Mouse (Mus musculus) thymus, adult 2 months (tissue): ENCODE results near the gene Fbxl14. TPM values are rescaled to one million over a fixed set of nuclear protein-coding genes. Genes with fewer than 3 reads are reported as not detected.
A peak's percentile ranks its signal among the peaks of the same experiment; 100 is the strongest.

Source experiments
- DNase-seq: peaks from one replicate; pipeline ENCODE4 v3.0.0; 2021
- H3K27ac ChIP-seq: fragments of 200-500 bp; 2 replicates; pipeline ENCODE4 v1.5.1; 2012; ENCODE audit warnings: low read length, control low read depth; ENCODE audit not compliant: control insufficient read depth, insufficient read depth
- H3K27me3 ChIP-seq: fragments of 200-500 bp; 2 replicates; pipeline ENCODE4 v1.6.1; 2012; ENCODE audit warnings: mild to moderate bottlenecking, low read length, moderate library complexity, mixed read lengths; ENCODE audit not compliant: control insufficient read depth, insufficient read depth
- H3K36me3 ChIP-seq: fragments of 200-500 bp; 2 replicates; pipeline ENCODE4 v1.6.1; 2012; ENCODE audit warnings: mild to moderate bottlenecking, low read length, moderate library complexity; ENCODE audit not compliant: control insufficient read depth, insufficient read depth
- H3K4me1 ChIP-seq: fragments of 200-500 bp; replicated peaks from 2 replicates; pipeline ENCODE4 v1.6.1; 2012; ENCODE audit warnings: low read length; ENCODE audit not compliant: control insufficient read depth, insufficient read depth
- H3K4me3 ChIP-seq: fragments of 200-500 bp; 2 replicates; pipeline ENCODE4 v1.5.1; 2012; ENCODE audit warnings: mild to moderate bottlenecking, low read length, control low read depth, moderate library complexity; ENCODE audit not compliant: control insufficient read depth, insufficient read depth
- CTCF ChIP-seq: fragments of 200-500 bp; IDR thresholded peaks from 2 replicates; pipeline ENCODE4 v1.5.1; 2012; ENCODE audit warnings: mild to moderate bottlenecking, control low read depth, low read length, moderate library complexity, borderline replicate concordance; ENCODE audit not compliant: control insufficient read depth, poor library complexity, insufficient read depth; ENCODE audit errors: extremely low read depth
- POLR2A ChIP-seq: fragments of 200-500 bp; IDR thresholded peaks from 2 replicates; pipeline ENCODE4 v1.6.1; 2012; ENCODE audit warnings: mild to moderate bottlenecking, low read length, control low read depth, moderate library complexity; ENCODE audit not compliant: control insufficient read depth, poor library complexity, insufficient read depth; ENCODE audit errors: extremely low read depth
- WGBS: fragments of 180-500 bp; shearing (Covaris S2); methylation state at CpG from one replicate; pipeline ENCODE4 v1.1.7; 2018; 5-methylcytosine and 5-hydroxymethylcytosine counted together
- polyA plus RNA-seq: library from polyadenylated mRNA; depleted of rRNA; stranded (reverse); fragments of >200 nt; gene quantifications from 2 replicates; pipeline ENCODE4 v1.2.3, GENCODE M21; 2012

Fbxl14 gene
- polyA plus RNA-seq, 1 experiment, result 355 TPM

DNA sequence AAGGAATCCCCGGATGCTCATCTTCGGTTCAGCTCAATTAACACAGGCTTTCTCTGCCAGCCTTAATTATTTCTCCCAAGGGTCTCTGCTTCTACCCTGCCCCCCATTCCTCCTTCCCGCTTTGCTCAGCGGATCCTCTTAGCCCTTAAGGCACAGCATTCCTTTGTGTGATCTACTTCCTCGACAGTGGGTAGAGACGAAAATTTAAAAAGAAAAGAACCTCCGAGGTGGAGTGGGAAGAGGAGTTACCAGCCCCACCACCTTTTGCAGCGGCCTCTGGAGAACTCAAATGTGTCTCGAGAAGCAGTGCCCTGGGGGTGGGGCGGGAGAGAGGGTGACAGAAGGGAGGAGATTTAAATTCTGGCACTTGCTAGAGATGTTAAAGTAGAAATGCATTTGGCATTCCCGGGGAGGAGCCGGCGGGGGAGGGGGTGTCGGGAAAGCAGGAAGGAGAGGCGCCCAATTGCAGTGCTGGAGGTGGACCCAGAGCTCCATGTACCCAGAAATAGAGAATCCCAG is 27.4 kb upstream of the Fbxl14 start:
- H3K27me3 ChIP-seq, result no peaks in the 10 kb centered on the region; the same call in 1 of the 2 replicates
- H3K36me3 ChIP-seq, result no peaks in the 10 kb centered on the region
- H3K27ac ChIP-seq, result no peak overlapping the region
- DNase-seq, result no peak
- no peak for TF ChIP-seq CTCF
- no peak for TF ChIP-seq POLR2A
- H3K4me1 ChIP-seq, result peaks cover 18% of the 10 kb centered on the region
- WGBS, result 20% methylated on average over 15 of the region's 15 CpGs
- H3K4me3 ChIP-seq, result no peak overlapping the region

DNA sequence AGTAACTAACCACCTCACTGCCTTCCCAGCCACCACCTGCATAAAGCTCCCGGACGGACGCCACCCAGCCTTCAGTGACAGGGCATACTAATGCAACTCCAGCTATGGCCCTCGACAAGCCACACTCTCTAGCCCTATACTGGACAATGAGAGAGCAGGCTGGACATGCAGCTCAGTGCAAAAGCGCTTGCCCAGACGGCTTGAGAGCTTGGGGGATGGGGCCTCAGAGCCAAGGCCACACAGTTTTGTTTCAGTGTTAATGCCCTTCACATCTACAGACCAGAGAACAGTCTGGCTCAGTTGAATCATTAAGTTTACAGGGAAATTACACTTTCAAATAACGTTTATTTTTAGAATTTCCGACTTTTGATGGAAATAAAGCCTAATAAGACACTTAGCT is 21.3 kb upstream of the Fbxl14 start:
- no peaks in the 10 kb centered on the region for H3K36me3 ChIP-seq
- H3K4me3 ChIP-seq, result no peak overlapping the region
- no peaks in the 10 kb centered on the region for H3K4me1 ChIP-seq
- no peak for TF ChIP-seq POLR2A
- no peak for TF ChIP-seq CTCF
- no peaks in the 10 kb centered on the region for H3K27me3 ChIP-seq
- WGBS, result 93% methylated on average over 8 of the region's 8 CpGs
- no peak overlapping the region for H3K27ac ChIP-seq
- no peak for DNase-seq

DNA sequence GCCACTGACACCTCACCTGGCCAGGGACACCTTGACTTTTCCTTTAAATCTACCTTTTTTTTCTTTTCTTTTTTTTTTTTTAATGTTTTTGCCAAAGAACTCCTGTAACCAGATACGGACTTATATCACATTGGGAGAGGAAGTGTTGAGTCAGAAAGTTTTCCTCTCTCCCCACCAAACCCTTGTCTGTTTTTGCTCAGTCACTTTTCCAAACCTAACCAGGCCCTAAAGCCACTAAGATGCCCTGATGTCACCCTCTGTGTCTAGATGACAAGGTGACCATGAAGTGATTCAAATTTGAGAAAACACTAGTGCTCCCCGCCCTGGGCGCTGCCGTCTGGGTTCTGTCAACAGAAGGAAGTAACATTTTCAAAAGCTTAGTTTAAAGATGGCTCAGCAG is 20.4 kb upstream of the Fbxl14 start:
- no peak for DNase-seq
- TF ChIP-seq CTCF (no peak), POLR2A (no peak)
- Histone ChIP-seq H3K4me1 (no peaks in the 10 kb centered on the region), H3K36me3 (no peaks in the 10 kb centered on the region), H3K4me3 (no peak overlapping the region), H3K27ac (no peak overlapping the region), H3K27me3 (no peaks in the 10 kb centered on the region)
- WGBS, result 71% methylated on average over 4 of the region's 4 CpGs

DNA sequence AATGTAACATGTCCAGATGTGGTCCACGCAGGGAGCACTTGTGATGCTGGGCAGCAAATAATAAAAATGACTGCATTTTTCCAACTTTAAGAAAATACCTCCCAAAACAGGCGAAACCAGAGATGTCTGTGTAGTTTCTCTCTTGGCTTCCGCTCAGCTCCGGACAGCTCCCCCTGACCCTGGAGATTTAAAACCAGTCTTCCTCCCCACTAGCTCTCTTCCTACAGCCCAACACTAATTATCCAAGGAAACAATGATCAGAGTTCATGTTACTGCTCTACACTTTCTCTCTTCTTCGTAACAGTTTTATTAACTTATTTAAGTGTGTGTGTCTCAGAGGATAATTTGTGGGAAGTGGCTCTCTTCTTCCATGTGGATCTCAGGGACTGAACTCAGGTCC is 19.1 kb upstream of the Fbxl14 start:
- Histone ChIP-seq H3K27ac (no peak overlapping the region), H3K36me3 (no peaks in the 10 kb centered on the region), H3K4me3 (no peak overlapping the region), H3K27me3 (no peaks in the 10 kb centered on the region), H3K4me1 (no peaks in the 10 kb centered on the region)
- no peak for TF ChIP-seq POLR2A
- TF ChIP-seq CTCF, result no peak
- DNase-seq, result no peak
- WGBS, result 94% methylated on average over 5 of the region's 5 CpGs

DNA sequence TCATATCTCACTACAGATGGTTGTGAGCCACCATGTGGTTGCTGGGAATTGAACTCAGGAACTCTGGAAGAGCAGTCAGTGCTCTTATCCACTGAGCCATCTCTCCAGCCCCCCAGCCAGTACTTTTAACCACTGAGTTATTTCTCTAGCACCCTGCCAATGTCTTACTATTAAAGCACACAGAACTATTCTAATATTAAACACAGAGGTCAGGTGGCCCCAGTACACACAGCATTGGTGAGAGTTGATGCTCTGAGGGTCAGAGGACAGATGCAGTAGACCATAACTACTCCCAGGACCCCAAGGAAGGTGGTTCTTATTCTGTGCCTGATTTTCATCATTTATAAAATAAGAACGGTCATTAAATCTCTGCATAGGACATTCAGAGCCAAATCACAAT is 13.3 kb upstream of the Fbxl14 start:
- no peaks in the 10 kb centered on the region for H3K27me3 ChIP-seq
- H3K27ac ChIP-seq, result no peak overlapping the region
- H3K4me1 ChIP-seq, result no peaks in the 10 kb centered on the region
- 95% methylated on average over 1 of the region's 1 CpGs for WGBS
- no peaks in the 10 kb centered on the region for H3K36me3 ChIP-seq
- no peak overlapping the region for H3K4me3 ChIP-seq
- no peak for DNase-seq
- no peak for TF ChIP-seq POLR2A
- no peak for TF ChIP-seq CTCF

DNA sequence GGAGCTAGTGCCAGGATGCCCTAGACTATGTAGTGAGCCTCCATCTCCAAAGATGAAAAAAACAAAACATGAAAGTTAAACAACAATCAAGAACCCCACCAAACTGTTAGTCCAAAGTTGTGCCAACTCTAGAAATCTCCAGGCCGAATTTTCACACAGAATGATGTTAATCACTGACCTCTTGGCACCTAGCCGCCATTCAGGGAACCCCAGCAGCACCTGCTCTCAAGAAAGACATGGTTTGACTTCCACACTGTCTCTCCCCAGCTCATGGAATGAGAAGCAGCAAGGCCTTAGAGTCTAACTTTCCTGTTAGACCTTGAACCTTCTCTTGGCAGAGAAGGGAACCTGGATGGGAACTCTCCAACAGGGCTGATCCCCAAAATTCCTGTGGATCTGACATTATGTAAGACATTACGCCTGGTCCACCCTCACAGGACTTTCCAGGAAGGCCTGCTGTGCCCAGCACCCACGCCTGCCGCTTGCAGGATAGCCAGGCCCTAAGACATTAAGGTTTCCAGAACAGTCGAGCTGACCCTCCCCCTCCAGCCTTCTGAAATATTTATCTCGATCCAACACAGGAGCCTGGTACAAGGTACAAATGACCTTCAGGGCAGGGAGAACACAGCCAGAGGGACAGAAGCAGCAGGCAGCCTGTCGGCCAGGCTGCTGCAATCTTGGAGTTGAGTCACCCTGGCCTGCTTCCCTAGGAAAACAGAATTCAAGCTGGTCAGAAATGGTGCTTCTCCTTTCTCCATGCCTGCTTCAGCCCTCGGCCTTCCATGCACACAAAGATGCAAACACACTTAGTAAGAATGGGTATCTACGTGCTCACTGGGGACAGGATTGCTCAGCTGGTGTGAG is 12.3 kb upstream of the Fbxl14 start:
- TF ChIP-seq POLR2A, result no peak
- TF ChIP-seq CTCF, result no peak
- no peak for DNase-seq
- no peaks in the 10 kb centered on the region for H3K27me3 ChIP-seq
- H3K36me3 ChIP-seq, result no peaks in the 10 kb centered on the region
- no peaks in the 10 kb centered on the region for H3K4me1 ChIP-seq
- no peak overlapping the region for H3K27ac ChIP-seq
- 92% methylated on average over 10 of the region's 10 CpGs for WGBS
- H3K4me3 ChIP-seq, result no peak overlapping the region

DNA sequence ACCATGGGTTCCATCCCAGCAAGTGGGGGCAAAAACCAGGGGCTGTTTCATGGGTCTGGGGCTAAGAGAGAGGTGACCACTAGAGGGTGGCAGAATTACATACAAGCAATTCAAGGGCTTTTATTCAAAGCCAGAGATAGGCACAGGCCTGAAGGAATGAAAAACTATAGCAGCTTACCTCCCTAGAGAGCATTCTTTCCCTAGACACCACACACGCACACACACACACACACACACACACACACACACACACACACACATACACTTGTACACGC is 11.7 kb upstream of the Fbxl14 start:
- Histone ChIP-seq H3K4me1 (no peaks in the 10 kb centered on the region), H3K27ac (no peak overlapping the region), H3K4me3 (no peak overlapping the region), H3K27me3 (no peaks in the 10 kb centered on the region), H3K36me3 (no peaks in the 10 kb centered on the region)
- no peak for TF ChIP-seq CTCF
- TF ChIP-seq POLR2A, result no peak
- peak; percentile 35 for DNase-seq
- 82% methylated on average over 2 of the region's 2 CpGs for WGBS
